Mouse (Mus musculus): Measurements from ENCODE around the gene Sipa1l2. TPM values are rescaled to one million over a fixed set of nuclear protein-coding genes. Genes with fewer than 3 reads are reported as not detected.

Gene Sipa1l2
- polyA plus RNA-seq, 1 experiment = 35.6 TPM

DNA sequence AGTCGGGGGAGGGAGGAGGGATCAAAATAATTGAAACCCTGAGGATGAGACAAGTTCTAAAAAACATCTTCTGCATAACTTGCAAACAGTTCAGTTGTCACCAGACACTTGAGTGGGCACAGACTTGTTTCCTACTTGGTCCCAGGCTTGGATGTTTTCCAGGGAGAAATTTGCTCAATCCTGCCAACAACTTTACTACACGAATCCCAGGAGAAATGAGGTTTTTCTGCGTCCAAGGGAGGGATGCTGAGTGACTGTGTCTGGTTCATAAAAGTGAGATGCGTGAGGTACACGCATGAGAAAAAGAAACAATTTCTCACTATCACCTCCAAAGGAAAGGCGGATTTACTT is 38.5 kb downstream of the Sipa1l2 start:
- TF ChIP-seq CTCF (IDR thresholded peaks at IDR 0.05; ENCODE audit: borderline replicate concordance, insufficient read depth, low read depth, low read length) = no peak
- TF ChIP-seq POLR2A (IDR thresholded peaks at IDR 0.05; ENCODE audit: borderline replicate concordance, insufficient read depth, low read length) = no peak
- DNase-seq = no peak
- Histone ChIP-seq H3K4me1 (ENCODE audit: control insufficient read depth, insufficient read depth, low read length) (peaks cover 7% of the 10 kb centered on the region), H3K27me3 (ENCODE audit: control insufficient read depth, insufficient read depth, low read length) (no peaks in the 10 kb centered on the region), H3K4me3 (replicated peaks; ENCODE audit: insufficient read depth, low read depth, low read length) (no peak overlapping the region), H3K27ac (ENCODE audit: insufficient read depth, low read length) (no peak overlapping the region)
- 62% methylated on average over 6 of the region's 6 CpGs for WGBS

DNA sequence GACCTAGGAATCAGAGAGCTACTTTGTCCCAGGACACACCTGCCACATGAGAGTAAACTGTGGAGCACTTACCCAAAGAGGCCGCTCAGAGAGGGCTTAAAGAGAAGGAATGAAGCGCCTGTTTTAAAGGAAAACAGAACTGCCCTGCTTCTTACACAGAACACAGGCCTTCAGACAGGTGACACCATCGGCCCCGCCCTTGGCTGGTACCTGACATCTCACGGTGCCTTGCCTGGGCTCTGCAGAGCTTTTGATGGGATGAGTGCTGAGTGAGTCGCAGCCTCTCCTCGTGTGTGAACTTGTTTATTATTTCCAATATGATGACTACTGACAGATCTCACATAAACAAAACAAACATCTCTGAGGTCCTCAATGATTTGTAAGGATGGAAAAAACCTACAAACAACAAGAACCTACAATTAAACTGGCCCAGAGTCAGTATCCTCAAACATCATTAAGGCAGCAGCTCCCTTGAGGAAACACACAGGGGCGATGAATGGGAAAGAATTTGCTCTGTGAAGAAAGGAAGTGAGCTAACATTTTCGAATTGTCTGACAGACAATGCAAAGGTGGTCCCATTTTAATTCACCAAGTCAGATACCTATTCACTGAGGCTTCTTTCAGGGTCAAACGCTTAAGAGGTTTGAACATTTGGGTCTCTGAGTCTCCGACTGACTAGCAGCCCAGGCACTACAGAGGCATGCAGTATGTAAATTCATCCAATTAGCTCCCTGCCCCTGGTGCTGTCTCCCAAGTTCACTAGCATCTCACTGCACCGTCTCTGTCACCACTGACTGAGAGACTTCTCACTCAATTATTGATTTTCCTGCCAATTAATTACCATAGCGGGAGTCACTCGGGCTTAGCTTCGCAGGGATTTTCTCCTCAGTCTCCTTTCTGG is 39.2 kb downstream of the Sipa1l2 start:
- no peak for DNase-seq
- WGBS = 79% methylated on average over 15 of the region's 15 CpGs

DNA sequence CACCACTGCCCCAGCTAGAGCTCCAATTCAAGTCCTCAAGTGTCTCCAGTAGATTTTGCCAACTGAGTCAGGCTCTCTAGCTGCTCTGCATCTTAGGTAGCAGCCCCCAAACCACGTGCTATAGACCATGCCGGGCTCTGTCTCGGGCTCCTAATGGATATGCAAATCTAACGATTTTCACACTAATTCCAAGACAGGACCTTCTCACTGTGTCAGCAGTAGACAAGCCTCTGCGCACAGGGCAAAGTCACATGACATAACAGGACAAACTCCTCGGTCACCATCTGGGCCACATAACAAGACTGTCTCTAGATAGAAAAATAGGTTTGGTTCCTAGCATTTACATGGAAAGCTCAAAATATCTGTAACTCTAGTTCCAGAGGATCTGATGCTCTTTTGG is 40.6 kb downstream of the Sipa1l2 start:
- Histone ChIP-seq H3K4me3 (replicated peaks; ENCODE audit: insufficient read depth, low read depth, low read length) (no peak overlapping the region), H3K27me3 (ENCODE audit: control insufficient read depth, insufficient read depth, low read length) (no peaks in the 10 kb centered on the region), H3K4me1 (ENCODE audit: control insufficient read depth, insufficient read depth, low read length) (peaks cover 19% of the 10 kb centered on the region), H3K27ac (ENCODE audit: insufficient read depth, low read length) (no peak overlapping the region)
- no peak for DNase-seq
- TF ChIP-seq POLR2A (IDR thresholded peaks at IDR 0.05; ENCODE audit: borderline replicate concordance, insufficient read depth, low read length) (no peak), CTCF (IDR thresholded peaks at IDR 0.05; ENCODE audit: borderline replicate concordance, insufficient read depth, low read depth, low read length) (no peak)
- WGBS = 44% methylated on average over 6 of the region's 6 CpGs

More for the DNA sequence above, 39.2 kb downstream of the Sipa1l2 start:
- H3K27ac ChIP-seq (ENCODE audit: insufficient read depth, low read length) = no peak overlapping the region
- H3K27me3 ChIP-seq (ENCODE audit: control insufficient read depth, insufficient read depth, low read length) = no peaks in the 10 kb centered on the region
- H3K4me3 ChIP-seq (replicated peaks; ENCODE audit: insufficient read depth, low read depth, low read length) = no peak overlapping the region
- H3K4me1 ChIP-seq (ENCODE audit: control insufficient read depth, insufficient read depth, low read length) = peaks cover 11% of the 10 kb centered on the region
- no peak for TF ChIP-seq CTCF (IDR thresholded peaks at IDR 0.05; ENCODE audit: borderline replicate concordance, insufficient read depth, low read depth, low read length)
- TF ChIP-seq POLR2A (IDR thresholded peaks at IDR 0.05; ENCODE audit: borderline replicate concordance, insufficient read depth, low read length) = no peak

DNA sequence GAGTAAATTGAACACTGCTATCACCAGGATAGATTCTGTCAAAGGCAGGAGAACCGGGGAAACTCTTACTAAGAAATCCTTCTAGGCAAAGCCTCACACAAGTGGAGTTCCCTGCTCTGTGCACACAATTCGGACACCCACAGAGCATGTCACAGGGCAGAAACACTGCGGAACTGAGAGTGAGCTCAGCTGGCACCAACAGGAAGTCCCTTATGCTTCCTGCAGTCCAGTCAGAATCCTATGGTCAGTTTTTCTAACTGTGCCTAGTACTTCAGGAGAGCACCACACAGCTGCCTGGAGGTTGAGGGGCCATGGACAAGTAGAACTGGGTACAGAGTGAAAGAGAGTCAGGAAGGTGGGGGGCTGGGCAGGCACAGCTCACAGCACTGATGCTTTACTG is 41.7 kb downstream of the Sipa1l2 start:
- Histone ChIP-seq H3K27ac (ENCODE audit: insufficient read depth, low read length) (no peak overlapping the region), H3K27me3 (ENCODE audit: control insufficient read depth, insufficient read depth, low read length) (no peaks in the 10 kb centered on the region), H3K4me3 (replicated peaks; ENCODE audit: insufficient read depth, low read depth, low read length) (no peak overlapping the region), H3K4me1 (ENCODE audit: control insufficient read depth, insufficient read depth, low read length) (peaks cover 26% of the 10 kb centered on the region)
- no peak for DNase-seq
- WGBS = 70% methylated on average over 3 of the region's 3 CpGs
- TF ChIP-seq POLR2A (IDR thresholded peaks at IDR 0.05; ENCODE audit: borderline replicate concordance, insufficient read depth, low read length) (no peak), CTCF (IDR thresholded peaks at IDR 0.05; ENCODE audit: borderline replicate concordance, insufficient read depth, low read depth, low read length) (no peak)

DNA sequence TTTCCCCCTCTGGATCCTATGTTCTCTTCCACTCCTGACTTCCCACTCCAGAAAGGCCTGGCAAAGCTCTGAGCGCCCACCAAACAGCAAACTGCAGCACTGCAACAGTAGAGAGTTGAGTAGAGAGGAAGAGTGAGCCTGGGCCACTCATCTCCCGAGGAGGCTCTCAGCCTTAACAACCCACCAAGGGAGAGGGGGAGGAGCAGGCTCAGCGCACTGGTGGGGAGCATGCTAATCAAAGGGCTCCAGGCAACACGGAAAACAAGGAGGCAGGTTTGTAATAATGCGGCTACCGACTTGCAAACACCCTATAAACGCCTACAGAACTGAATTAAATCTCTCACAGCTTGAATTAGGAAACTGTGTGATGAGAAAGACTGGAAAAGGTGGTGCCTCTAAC is 42.6 kb downstream of the Sipa1l2 start:
- no peaks in the 10 kb centered on the region for H3K27me3 ChIP-seq (ENCODE audit: control insufficient read depth, insufficient read depth, low read length)
- no peak for DNase-seq
- H3K27ac ChIP-seq (ENCODE audit: insufficient read depth, low read length) = no peak overlapping the region
- TF ChIP-seq CTCF (IDR thresholded peaks at IDR 0.05; ENCODE audit: borderline replicate concordance, insufficient read depth, low read depth, low read length) (no peak), POLR2A (IDR thresholded peaks at IDR 0.05; ENCODE audit: borderline replicate concordance, insufficient read depth, low read length) (no peak)
- H3K4me1 ChIP-seq (ENCODE audit: control insufficient read depth, insufficient read depth, low read length) = peaks cover 30% of the 10 kb centered on the region
- WGBS = 69% methylated on average over 7 of the region's 7 CpGs
- H3K4me3 ChIP-seq (replicated peaks; ENCODE audit: insufficient read depth, low read depth, low read length) = no peak overlapping the region

DNA sequence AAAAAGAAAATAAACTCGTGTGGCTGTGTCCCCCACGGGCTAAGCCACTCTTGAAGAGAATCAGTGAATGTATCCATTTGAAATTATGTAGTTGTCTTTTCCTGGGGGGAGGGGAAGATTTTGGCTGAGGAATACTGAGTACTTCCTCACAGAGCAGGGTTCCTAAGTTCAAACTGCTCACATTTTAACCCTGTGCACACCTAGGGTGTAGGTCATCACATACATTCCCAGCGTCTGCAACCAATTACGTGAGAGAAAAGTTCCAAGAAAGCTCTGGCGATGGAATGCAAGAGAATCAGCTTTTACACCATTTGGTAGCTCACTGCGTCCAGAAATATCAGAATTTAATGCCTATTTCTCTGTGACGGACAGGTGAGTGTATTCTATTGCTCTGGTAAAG is 43.0 kb downstream of the Sipa1l2 start:
- no peaks in the 10 kb centered on the region for H3K27me3 ChIP-seq (ENCODE audit: control insufficient read depth, insufficient read depth, low read length)
- peaks cover 33% of the 10 kb centered on the region for H3K4me1 ChIP-seq (ENCODE audit: control insufficient read depth, insufficient read depth, low read length)
- WGBS = 83% methylated on average over 7 of the region's 7 CpGs
- H3K27ac ChIP-seq (ENCODE audit: insufficient read depth, low read length) = no peak overlapping the region
- H3K4me3 ChIP-seq (replicated peaks; ENCODE audit: insufficient read depth, low read depth, low read length) = no peak overlapping the region
- TF ChIP-seq CTCF (IDR thresholded peaks at IDR 0.05; ENCODE audit: borderline replicate concordance, insufficient read depth, low read depth, low read length) (no peak), POLR2A (IDR thresholded peaks at IDR 0.05; ENCODE audit: borderline replicate concordance, insufficient read depth, low read length) (no peak)
- DNase-seq = no peak

DNA sequence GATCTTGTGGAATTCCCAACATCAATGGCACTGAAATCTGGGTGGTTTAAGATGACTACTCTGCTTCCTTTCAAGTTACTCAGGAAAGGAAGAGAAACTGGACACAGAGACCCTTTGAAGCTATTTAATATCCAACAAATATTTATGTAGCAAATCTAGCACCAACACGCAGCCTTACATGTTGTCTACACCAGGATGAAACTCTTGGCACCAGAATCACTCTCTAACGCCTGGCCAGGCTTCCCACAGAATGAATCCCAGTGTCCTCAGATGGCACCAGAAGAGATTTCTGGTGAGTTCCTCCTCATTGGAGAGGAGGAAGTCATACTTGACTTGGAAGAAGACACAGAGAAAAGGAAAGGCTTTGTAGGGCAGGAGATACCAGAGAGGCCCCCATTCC is 45.1 kb downstream of the Sipa1l2 start:
- peak in 1 of 2 experiments; percentile 47 for DNase-seq
- 10% methylated on average over 2 of the region's 2 CpGs for WGBS
- Histone ChIP-seq H3K27ac (ENCODE audit: insufficient read depth, low read length) (no peak overlapping the region), H3K4me3 (replicated peaks; ENCODE audit: insufficient read depth, low read depth, low read length) (no peak overlapping the region), H3K4me1 (ENCODE audit: control insufficient read depth, insufficient read depth, low read length) (peaks cover 41% of the 10 kb centered on the region), H3K27me3 (ENCODE audit: control insufficient read depth, insufficient read depth, low read length) (no peaks in the 10 kb centered on the region)
- no peak for TF ChIP-seq CTCF (IDR thresholded peaks at IDR 0.05; ENCODE audit: borderline replicate concordance, insufficient read depth, low read depth, low read length)
- no peak for TF ChIP-seq POLR2A (IDR thresholded peaks at IDR 0.05; ENCODE audit: borderline replicate concordance, insufficient read depth, low read length)

DNA sequence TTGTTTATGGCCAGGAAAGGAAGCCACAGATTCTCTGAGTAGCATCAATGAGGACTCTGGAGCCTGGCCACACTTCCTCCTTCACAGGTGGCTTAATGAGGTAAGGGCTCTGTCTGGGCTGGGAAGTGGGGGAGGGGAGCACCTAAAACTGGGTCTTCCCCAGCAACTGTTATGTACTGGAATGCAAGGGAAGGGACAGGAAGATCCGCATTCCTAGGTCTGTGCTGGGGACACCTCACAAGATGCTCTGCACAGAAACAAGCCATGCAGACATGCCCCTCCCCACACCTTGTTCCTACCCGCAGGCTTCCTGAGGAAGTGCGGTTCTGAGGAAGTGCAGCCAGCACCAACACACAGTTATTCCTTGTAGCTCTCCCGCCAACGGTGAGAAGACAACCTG is 46.4 kb downstream of the Sipa1l2 start:
- H3K27ac ChIP-seq (ENCODE audit: insufficient read depth, low read length) = no peak overlapping the region
- H3K4me3 ChIP-seq (replicated peaks; ENCODE audit: insufficient read depth, low read depth, low read length) = no peak overlapping the region
- 36% methylated on average over 5 of the region's 5 CpGs for WGBS
- H3K27me3 ChIP-seq (ENCODE audit: control insufficient read depth, insufficient read depth, low read length) = no peaks in the 10 kb centered on the region
- TF ChIP-seq POLR2A (IDR thresholded peaks at IDR 0.05; ENCODE audit: borderline replicate concordance, insufficient read depth, low read length) = no peak
- no peak for TF ChIP-seq CTCF (IDR thresholded peaks at IDR 0.05; ENCODE audit: borderline replicate concordance, insufficient read depth, low read depth, low read length)
- peak; percentile 43 to 51 for DNase-seq
- H3K4me1 ChIP-seq (ENCODE audit: control insufficient read depth, insufficient read depth, low read length) = peaks cover 51% of the 10 kb centered on the region
